Mouse (Mus musculus) induced T-regulatory cell, adult 2 months (primary cell): ENCODE measurements around the gene Hnrnpc.
A peak's percentile ranks its signal among the peaks of the same experiment; 100 is the strongest.
"Not testable (repeated sequence)": the region's sequence is repeated elsewhere in the genome, so short reads cannot be mapped to it uniquely, and the experiment has no call there.

Experiments used
- DNase-seq: peaks from one replicate; pipeline ENCODE4 v3.0.0-alpha.2; 2012; ENCODE audit warnings: low read depth

The Hnrnpc gene

DNA sequence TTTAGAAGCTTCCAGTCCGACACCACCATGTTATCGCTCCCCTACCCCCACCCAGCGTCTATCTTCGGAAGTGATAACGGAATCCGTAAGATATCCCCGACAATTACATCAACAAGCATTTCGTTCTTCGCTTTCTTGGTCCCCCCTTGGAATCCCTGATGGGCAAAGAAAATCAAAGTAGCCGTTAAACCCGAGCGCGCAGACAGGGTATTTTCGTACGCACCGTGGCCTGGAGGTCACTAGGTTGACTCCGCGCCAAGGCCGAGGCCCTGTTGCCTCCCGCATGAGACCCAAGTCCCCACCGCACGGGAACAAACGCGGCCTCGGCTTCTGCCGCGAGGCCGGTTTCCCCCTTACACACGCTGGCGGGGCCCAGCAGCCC lies 363 bp downstream of the Hnrnpc start:
- no peak for DNase-seq

DNA sequence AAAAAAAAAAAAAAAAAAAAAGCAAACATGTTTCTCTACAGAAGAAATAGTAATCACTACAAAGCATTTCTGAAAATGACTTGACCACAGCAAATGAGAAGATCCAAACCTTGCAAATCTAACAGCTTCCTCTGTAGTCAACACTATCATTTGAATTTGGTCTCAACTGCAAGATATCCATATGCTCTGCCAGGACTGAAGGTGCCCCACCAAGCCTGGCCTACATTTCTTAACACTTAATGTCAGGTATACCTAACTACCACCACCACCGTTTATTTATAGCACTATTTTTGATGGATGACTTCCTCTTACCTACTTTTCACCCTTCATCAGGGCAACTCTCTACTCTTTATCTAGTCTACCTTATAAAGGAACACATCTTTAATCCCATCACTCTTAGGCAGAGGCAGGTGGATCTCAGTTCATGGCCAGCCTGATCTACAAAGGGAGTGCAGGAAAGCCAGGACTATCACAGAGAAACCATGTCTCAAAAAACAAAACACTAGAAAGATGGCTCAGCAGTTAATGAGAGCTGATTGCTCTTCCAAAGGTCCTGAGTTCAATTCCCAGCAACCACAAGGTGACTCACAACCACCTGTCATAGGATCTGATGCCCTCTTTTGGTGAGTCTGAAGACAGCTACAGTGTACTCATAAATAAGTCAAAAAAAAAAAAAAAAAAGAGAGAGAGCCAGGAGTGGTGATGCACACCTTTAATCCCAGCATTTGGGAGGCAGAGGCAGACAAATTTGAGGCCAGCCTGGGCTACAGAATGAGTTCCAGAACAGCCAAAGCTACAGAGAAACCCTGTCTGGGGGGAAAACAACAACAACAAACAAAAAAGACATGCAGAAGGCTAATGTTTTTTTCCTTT lies 2.3 kb downstream of the Hnrnpc start:
- DNase-seq = peak; percentile 56

DNA sequence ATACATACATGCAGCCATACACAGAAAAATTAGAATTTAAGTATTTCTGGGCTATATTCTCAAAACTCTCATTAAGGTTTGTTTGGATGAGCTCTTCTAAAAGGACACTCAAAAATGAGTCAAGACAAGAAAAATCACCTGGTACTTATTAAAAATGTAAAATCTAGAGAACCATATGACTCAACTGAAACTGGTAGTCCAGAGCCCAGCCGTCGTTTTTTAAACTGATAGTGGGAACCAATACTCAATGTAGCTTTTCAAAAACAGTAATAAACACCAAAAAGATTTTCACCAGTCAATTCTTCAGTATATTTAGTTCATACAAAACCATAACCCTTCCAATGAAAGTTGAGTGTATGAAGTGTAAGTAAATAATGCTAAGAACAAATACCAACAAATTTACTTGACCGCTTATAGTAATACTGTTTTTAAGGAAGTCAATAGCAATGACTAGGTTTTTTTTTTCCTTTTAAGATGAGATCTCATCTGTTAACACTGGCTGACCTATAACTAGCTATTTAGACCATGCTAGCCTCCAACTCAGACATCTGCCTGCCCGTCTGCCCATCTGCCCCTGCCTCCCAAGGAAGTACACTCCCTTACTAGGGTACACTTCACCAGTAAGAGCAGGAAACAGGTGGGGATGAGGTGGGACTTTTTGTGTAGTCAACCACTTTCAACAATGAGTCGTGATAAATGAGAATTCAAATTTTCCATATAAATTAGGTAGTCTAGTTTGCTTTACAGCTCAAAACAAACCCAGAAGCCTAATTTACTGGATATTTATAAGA lies 3.5 kb downstream of the Hnrnpc start:
- DNase-seq = peak; percentile 61

DNA sequence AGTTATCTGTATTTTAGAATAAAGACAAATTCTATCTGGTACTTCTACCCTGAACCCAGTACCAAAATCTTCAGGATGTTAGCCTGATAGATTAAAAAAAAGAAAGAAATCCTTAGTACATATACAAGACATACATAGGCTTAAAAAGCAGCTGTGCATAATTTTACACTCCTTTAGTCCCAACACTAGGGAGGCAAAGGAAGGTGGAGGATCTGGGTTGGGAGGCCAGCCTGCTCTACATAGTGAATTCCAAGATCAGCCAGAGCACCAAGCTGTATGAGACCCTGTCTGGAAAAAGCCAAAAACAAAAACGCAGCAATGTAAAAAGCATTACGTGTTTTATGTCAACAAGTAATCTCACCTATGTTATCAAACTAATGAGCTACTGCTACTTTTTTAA lies 4.3 kb downstream of the Hnrnpc start:
- no peak for DNase-seq

GRCm38 (mm10) chr14:52098387-52098786 lies 5.4 kb downstream of the Hnrnpc start:
- DNase-seq = peak; percentile 47

GRCm38 (mm10) chr14:52097191-52097590 lies 6.6 kb downstream of the Hnrnpc start:
- DNase-seq = not testable (repeated sequence)

- peak; percentile 43 for DNase-seq
Measured at GRCm38 (mm10) chr14:52094533-52094932, 9.3 kb downstream of the Hnrnpc start.

- DNase-seq = no peak
Measured at GRCm38 (mm10) chr14:52083083-52083482, 20.7 kb downstream of the Hnrnpc start.

DNA sequence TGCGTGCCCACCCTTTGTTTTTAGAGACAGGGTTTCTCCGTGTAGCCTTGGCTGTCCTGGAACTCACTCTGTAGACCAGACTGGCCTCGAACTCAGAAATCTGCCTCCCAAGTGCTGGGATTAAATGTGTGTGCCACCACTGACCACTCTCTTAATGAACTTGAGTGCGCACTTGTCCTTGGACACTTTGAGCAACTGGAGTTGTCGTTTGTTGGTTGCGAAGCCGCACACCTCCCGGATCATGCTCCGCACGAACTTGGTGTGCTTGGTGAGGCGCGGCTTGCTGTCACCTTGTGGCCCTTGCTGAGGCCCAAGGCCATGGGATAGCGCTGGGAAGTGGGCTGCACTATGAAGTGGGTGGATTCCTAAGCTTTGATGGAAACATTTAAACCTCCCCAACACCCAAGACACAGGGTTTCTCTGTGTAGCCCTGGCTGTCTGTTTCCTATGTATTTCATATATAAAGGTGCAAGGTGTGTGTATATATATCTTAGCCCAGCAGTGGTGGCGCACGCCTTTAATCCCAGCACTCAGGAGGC lies 32.2 kb downstream of the Hnrnpc start:
- no peak for DNase-seq

DNA sequence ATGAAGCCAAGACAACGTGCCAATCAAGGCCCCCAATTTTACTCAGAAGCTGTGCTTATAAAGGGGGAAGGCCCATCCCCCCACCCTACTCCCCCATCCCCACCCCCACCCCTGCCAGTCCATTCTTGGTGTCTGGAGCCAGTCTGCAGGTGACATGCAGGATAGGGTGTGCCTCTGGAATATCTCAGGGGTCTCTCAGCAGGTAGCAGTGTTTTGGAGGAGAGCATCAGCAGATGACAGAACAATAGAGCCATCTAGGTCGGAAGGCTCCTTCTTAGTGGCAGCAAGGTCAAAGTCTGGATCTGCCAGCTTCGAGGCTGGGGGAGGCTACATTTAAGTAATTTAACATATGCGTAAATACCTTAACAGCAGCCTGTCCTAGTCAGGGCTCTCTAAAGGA lies 37.7 kb downstream of the Hnrnpc start:
- no peak for DNase-seq

- no peak for DNase-seq
Measured at GRCm38 (mm10) chr14:52061798-52062197, 42.0 kb downstream of the Hnrnpc start.

- no peak for DNase-seq
Measured at GRCm38 (mm10) chr14:52060800-52061199, 43.0 kb downstream of the Hnrnpc start.

GRCm38 (mm10) chr14:52059982-52060381 lies 43.8 kb downstream of the Hnrnpc start:
- no peak for DNase-seq

GRCm38 (mm10) chr14:52052720-52053119 lies 51.1 kb downstream of the Hnrnpc start:
- not testable (repeated sequence) for DNase-seq

- no peak for DNase-seq
Measured at GRCm38 (mm10) chr14:52045966-52046565, 57.8 kb downstream of the Hnrnpc start.

GRCm38 (mm10) chr14:52044901-52045678 lies 58.7 kb downstream of the Hnrnpc start:
- peak; percentile 48 for DNase-seq

DNA sequence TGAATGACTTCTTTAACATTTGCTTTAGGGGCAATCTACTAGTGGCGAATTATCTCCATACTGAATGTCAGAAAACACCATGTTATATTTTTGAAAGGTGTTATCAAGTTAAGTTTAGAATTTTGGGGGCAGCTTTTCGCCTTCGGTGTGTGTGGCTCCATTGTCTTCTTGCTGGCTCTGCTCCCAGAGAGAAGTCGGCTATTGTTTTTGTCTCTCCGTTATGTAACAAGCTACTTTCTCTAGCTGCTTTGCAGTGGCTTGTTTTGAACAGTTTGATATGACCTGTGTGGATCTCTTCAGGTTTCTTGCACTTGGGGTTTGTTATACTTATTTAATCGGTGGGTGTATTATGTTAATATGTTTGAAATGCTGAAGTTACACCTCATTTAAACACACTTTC lies 60.4 kb downstream of the Hnrnpc start:
- DNase-seq = no peak

DNA sequence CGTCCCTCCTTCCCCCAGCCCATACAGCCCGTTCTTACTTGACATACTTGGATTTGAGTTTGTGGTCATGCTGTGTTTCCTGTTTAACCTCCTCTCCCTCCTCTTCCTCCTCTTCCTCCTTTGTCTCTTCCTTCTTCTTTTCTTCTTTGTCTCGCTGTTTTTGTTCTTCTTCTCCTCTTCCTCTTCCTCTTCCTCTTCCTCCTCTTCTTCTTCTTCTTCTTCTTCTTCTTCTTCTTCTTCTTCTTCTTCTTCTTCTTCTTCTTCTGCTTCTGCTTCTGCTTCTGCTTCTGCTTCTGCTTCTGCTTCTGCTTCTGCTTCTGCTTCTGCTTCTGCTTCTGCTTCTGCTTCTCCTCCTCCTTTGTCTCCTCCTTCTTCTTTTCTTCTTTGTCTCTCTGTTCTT lies 61.5 kb downstream of the Hnrnpc start, which contains the start of gene Olfr221:
Olfr221 (minus strand) TSS at position 101 of the 400 bp plus-strand sequence.
- DNase-seq = not testable (repeated sequence)

- DNase-seq = no peak
Measured at GRCm38 (mm10) chr14:52039332-52039731, 64.5 kb downstream of the Hnrnpc start.

DNA sequence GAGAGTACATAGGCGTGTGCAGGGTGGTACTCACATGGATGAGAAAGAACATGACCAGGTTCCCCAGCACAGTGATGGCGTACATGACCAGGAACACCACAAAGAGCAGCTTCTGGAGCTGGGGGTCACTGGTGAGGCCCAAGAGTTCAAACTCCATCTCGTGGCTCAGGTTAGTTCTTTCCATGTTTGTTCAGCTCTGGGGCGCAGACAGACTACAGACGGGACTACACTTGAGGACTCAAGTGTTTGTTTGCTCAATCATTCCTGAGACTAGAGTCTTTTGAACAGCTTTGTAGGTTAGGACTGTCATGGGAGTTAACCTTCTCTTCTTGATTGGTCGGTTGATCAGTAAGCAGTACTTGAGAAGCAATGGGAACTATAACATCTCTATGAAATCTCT lies 67.9 kb downstream of the Hnrnpc start:
- DNase-seq = no peak

DNA sequence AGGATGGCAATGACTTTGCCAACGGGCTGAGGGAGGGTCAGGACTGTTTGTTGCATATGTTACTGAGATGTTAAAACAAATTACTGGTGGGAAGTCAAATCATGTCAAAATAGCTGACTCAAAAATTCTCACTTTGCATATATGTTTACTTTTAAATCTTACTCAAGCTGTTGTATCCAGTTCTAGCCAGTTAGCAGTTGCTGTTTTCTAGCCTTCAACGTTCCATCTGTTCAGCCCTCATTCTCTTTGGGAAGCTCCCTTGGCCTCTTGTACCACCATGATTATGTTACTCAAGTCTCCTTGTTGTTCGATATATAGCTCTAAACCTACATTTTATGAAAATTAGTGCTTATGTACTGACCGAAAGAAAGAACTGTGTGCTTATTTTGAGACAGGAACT lies 77.5 kb downstream of the Hnrnpc start:
- DNase-seq = no peak

- no peak for DNase-seq
Measured at GRCm38 (mm10) chr14:52024133-52024532, 79.7 kb downstream of the Hnrnpc start.
